Mouse (Mus musculus): Measurements from ENCODE around the gene Rhoh. TPM values are rescaled to one million over a fixed set of nuclear protein-coding genes. Genes with fewer than 3 reads are reported as not detected.

Rhoh gene
- polyA plus RNA-seq, 1 experiment, result 3.5 TPM

DNA sequence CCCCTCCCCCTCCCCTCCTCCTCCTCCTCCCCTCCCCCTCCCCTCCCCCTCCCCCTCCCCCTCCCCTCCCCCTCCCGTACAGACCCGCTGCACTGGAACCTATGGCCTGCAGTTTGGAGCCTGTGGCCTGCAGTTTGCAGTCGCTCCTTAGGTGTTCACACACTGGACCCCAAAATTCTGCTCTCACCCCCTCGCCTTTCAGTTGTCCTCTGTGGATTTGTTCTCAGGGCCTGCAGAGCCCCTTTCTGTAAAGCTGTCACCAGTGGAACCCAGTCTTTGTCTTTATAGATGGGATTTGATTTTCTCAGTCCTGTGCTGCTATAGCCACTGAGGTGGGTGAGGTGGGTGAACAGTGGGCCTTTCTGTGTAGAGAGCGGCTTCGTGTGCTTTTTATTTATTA is 2.7 kb upstream of the Rhoh start:
- peaks cover 3% of the 10 kb centered on the region for H3K4me1 ChIP-seq (ENCODE audit: control insufficient read depth, insufficient read depth, low read length)
- TF ChIP-seq POLR2A (IDR thresholded peaks at IDR 0.05; ENCODE audit: borderline replicate concordance, extremely low read depth, low read depth, low read length) (no peak), CTCF (IDR thresholded peaks at IDR 0.05; ENCODE audit: insufficient read depth, low read length) (no peak)
- no peak overlapping the region for H3K4me3 ChIP-seq (replicated peaks; ENCODE audit: extremely low read depth, low read depth, low read length)
- DNase-seq, result no peak
- WGBS, result 96% methylated on average over 4 of the region's 6 CpGs

DNA sequence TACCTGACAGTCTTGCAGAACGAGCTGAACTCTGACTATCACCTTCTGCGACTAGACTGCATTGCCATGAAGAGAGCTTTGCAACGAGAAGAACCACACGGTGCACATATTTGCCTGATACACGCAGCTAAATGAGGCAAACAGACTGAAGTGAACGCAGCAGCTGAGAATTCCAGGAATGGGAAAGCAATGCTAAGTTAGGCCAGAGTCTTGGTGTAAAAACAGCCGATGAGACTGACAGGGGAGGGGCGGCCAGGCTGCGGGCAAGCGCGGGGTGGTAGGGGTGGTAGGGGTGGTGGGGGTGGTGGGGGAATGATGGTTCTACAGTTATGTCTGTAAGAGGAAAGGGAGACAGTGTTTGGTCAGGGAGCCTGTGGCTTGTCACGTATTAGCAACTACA is 2.1 kb upstream of the Rhoh start:
- 41% methylated on average over 12 of the region's 12 CpGs for WGBS
- no peak for DNase-seq
- TF ChIP-seq CTCF (IDR thresholded peaks at IDR 0.05; ENCODE audit: insufficient read depth, low read length), result no peak
- TF ChIP-seq POLR2A (IDR thresholded peaks at IDR 0.05; ENCODE audit: borderline replicate concordance, extremely low read depth, low read depth, low read length), result no peak
- Histone ChIP-seq H3K4me1 (ENCODE audit: control insufficient read depth, insufficient read depth, low read length) (peaks cover 3% of the 10 kb centered on the region), H3K4me3 (replicated peaks; ENCODE audit: extremely low read depth, low read depth, low read length) (no peak overlapping the region)

DNA sequence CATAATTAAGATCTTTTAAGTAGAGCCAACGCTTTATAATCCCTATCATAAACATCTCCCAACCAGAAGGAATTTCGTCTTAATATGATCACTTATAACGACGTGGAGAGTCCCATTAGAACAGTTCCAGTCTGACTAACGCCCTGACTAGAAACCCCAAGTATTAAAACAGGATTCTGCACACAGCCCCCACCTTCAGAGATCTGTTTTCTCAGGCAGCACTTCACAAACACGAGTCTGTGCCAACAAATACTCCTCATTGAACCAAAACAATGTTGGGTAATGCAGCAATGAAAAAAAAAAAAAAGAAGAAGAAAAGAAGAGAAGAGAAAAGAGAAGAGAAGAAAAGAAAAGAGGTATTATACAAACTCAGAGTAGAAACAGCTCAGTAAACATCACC is 1.6 kb upstream of the Rhoh start:
- H3K4me1 ChIP-seq (ENCODE audit: control insufficient read depth, insufficient read depth, low read length), result peaks cover 3% of the 10 kb centered on the region
- no peak overlapping the region for H3K4me3 ChIP-seq (replicated peaks; ENCODE audit: extremely low read depth, low read depth, low read length)
- no peak for DNase-seq
- 51% methylated on average over 6 of the region's 6 CpGs for WGBS
- TF ChIP-seq CTCF (IDR thresholded peaks at IDR 0.05; ENCODE audit: insufficient read depth, low read length) (no peak), POLR2A (IDR thresholded peaks at IDR 0.05; ENCODE audit: borderline replicate concordance, extremely low read depth, low read depth, low read length) (no peak)

DNA sequence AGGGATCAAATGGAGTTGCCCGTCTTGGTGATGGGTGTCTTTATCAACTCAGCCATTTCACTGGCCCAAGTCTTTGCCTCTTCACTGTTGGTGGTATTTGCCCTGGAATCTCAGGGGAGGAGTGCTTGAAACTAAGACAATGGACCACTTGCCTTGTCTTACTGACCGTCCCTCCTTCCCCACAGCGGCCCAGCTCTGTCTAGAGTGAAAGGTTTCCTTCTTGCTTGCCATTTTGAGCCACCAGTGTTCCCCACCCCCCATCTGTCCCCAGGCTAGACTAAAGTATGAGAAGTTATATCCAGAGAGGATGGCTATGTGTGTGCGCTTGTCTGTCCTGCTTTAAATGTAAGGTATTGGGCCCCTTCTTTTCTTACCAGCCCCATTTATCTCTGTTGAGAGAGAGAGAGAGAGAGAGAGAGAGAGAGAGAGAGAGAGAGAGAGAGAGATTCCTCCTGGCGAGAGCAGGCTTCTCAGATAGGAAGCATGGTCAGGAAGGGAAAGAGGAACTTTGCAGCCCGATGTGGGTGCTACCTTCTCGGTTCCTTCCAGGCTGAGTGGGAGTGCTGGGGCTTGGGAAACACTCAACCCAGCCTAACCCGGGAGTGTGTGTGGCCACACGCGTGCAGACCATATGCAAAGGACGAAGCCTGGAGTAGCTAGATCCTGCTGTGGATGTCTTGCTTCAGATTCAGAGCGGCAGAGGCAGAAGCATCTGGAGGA is 572 bp upstream of the Rhoh start:
- no peak for DNase-seq
- Histone ChIP-seq H3K4me3 (replicated peaks; ENCODE audit: extremely low read depth, low read depth, low read length) (no peak overlapping the region), H3K4me1 (ENCODE audit: control insufficient read depth, insufficient read depth, low read length) (peaks cover 3% of the 10 kb centered on the region)
- WGBS, result 70% methylated on average over 12 of the region's 12 CpGs
- TF ChIP-seq CTCF (IDR thresholded peaks at IDR 0.05; ENCODE audit: insufficient read depth, low read length), result no peak

DNA sequence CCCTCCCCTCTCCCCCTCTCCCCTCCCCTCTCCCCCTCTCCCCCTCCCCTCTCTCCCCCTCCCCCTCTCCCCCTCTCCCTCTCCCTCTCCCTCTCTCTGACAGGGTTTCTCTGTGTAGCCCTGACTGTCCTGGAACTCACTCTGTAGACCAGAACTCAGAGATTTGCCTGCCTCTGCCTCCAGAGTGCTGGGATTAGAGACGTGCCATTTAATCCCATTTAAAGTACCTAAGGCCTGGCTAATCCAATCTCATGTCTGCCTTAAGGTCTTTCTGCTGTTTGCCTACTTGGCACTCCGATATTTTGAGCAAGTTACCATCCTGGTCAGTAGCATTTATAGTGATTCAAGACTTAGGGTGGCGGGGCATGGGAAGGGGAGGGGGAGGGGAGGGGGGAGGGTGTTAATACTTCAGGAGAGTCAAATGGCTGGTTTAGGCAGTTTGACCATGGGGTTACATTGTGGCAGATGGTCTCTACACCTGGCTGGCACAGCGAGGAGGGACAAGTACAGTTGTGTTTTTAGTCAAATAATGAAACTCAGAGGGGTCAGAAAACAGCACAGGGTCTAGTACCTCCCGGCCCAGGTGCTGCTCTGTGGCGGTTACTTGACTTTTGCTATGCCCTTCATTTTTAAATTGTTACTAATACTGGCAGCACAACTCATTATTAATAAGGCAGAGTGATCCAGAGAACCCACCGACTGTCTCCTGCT is 1.4 kb downstream of the Rhoh start:
- no peak for DNase-seq
- H3K4me3 ChIP-seq (replicated peaks; ENCODE audit: extremely low read depth, low read depth, low read length), result no peak overlapping the region
- TF ChIP-seq CTCF (IDR thresholded peaks at IDR 0.05; ENCODE audit: insufficient read depth, low read length) (no peak), POLR2A (IDR thresholded peaks at IDR 0.05; ENCODE audit: borderline replicate concordance, extremely low read depth, low read depth, low read length) (no peak)
- 84% methylated on average over 7 of the region's 7 CpGs for WGBS
- H3K4me1 ChIP-seq (ENCODE audit: control insufficient read depth, insufficient read depth, low read length), result peaks cover 3% of the 10 kb centered on the region

DNA sequence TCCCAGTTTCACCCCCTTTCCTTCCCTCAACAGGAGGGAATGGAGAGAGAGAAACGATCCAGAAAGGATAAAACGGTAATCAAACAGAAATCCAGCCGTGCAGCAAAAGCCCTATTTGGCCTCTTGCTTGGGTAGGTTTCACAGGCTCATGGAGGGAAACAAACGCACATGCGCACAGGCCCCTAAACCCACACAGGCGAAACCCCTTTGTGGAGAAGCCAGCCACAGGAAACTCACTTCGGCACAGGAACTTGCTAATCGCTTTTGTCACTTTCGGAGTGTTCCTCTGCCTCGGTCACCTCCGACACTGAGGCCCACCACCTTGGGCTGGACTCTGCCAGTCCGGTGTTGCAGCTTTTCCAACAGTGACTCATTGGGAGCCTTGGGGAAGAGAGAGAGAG is 2.3 kb downstream of the Rhoh start:
- Histone ChIP-seq H3K4me3 (replicated peaks; ENCODE audit: extremely low read depth, low read depth, low read length) (peak overlapping the region; percentile 65), H3K4me1 (ENCODE audit: control insufficient read depth, insufficient read depth, low read length) (peaks cover 3% of the 10 kb centered on the region)
- TF ChIP-seq CTCF (IDR thresholded peaks at IDR 0.05; ENCODE audit: insufficient read depth, low read length) (no peak), POLR2A (IDR thresholded peaks at IDR 0.05; ENCODE audit: borderline replicate concordance, extremely low read depth, low read depth, low read length) (peak; percentile 38; the same call in 1 of the 2 replicates)
- WGBS, result 68% methylated on average over 12 of the region's 12 CpGs
- DNase-seq, result no peak

DNA sequence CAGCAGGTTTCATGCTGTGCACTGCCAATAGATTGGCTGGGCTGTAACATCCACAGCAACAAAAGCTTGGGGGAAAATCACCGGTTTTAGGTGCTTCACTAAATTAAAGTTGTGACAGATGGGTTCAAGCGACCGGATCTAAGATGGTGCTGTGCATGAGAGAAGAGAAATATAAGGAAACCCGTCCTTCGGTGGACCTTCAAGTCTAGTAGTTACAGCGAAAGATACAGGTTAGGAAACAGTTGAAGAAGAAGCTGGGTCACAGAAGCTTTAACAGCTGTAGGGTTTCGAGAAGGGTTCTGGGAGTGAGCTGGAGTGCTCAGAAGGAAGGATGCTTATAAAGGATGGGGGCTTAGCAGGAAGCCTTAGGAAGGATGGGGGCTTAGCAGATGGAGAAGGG is 3.5 kb downstream of the Rhoh start:
- DNase-seq, result no peak
- TF ChIP-seq POLR2A (IDR thresholded peaks at IDR 0.05; ENCODE audit: borderline replicate concordance, extremely low read depth, low read depth, low read length) (no peak), CTCF (IDR thresholded peaks at IDR 0.05; ENCODE audit: insufficient read depth, low read length) (no peak)
- WGBS, result 78% methylated on average over 7 of the region's 7 CpGs
- Histone ChIP-seq H3K4me1 (ENCODE audit: control insufficient read depth, insufficient read depth, low read length) (peaks cover 2% of the 10 kb centered on the region), H3K4me3 (replicated peaks; ENCODE audit: extremely low read depth, low read depth, low read length) (no peak overlapping the region)

DNA sequence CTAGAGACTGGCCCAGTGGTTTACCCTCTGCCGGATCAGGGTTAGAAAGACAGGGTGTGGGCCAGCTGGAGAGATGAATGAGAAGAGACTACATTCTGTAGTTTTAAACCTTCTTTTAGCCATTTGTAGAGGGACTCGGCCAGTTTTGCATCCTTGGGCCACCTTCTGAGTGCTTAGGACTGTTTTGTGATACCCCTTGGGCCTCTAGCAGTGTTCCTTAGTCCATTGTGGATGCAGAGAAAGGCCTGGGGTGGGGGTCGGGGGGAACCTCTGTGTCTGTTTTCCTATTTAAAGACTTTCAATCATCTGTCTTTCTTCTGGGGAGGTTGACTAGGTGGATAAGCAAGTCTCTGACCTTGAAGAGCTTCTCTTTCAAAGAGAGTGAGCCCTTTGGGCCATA is 3.9 kb downstream of the Rhoh start:
- TF ChIP-seq POLR2A (IDR thresholded peaks at IDR 0.05; ENCODE audit: borderline replicate concordance, extremely low read depth, low read depth, low read length) (no peak), CTCF (IDR thresholded peaks at IDR 0.05; ENCODE audit: insufficient read depth, low read length) (no peak)
- H3K4me1 ChIP-seq (ENCODE audit: control insufficient read depth, insufficient read depth, low read length), result no peaks in the 10 kb centered on the region; the same call in 1 of the 2 replicates
- no peak for DNase-seq
- WGBS, result 80% methylated on average over 3 of the region's 3 CpGs
- H3K4me3 ChIP-seq (replicated peaks; ENCODE audit: extremely low read depth, low read depth, low read length), result peak overlapping the region; percentile 21

DNA sequence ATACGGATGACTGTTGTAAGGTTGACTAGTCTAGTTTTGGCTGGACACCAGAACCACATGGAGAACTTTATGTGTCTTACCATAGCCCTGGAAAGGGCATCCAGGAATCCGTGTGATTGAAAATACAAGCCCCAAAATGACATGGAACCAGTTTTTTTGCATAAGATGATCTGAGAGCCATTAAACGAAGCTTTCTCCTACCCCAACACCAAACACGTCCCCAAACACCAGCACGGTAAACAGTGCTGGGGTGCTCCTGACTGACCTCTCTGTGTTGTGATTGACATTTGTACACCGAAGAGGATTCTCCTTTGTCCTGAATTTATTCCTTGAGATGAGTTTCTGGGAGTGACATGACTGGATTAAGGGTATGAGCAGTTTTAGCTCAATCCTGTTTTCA is 5.6 kb downstream of the Rhoh start:
- TF ChIP-seq POLR2A (IDR thresholded peaks at IDR 0.05; ENCODE audit: borderline replicate concordance, extremely low read depth, low read depth, low read length) (no peak), CTCF (IDR thresholded peaks at IDR 0.05; ENCODE audit: insufficient read depth, low read length) (no peak)
- 82% methylated on average over 6 of the region's 6 CpGs for WGBS
- Histone ChIP-seq H3K4me3 (replicated peaks; ENCODE audit: extremely low read depth, low read depth, low read length) (no peak overlapping the region), H3K4me1 (ENCODE audit: control insufficient read depth, insufficient read depth, low read length) (no peaks in the 10 kb centered on the region)
- no peak for DNase-seq

Measured in lung, adult 2 months (tissue).